Mouse (Mus musculus): ENCODE measurements around the gene Cep95. TPM values are rescaled to one million over a fixed set of nuclear protein-coding genes. Genes with fewer than 3 reads are reported as not detected.

Gene Cep95
- polyA plus RNA-seq, 1 experiment: 31.8 TPM

DNA sequence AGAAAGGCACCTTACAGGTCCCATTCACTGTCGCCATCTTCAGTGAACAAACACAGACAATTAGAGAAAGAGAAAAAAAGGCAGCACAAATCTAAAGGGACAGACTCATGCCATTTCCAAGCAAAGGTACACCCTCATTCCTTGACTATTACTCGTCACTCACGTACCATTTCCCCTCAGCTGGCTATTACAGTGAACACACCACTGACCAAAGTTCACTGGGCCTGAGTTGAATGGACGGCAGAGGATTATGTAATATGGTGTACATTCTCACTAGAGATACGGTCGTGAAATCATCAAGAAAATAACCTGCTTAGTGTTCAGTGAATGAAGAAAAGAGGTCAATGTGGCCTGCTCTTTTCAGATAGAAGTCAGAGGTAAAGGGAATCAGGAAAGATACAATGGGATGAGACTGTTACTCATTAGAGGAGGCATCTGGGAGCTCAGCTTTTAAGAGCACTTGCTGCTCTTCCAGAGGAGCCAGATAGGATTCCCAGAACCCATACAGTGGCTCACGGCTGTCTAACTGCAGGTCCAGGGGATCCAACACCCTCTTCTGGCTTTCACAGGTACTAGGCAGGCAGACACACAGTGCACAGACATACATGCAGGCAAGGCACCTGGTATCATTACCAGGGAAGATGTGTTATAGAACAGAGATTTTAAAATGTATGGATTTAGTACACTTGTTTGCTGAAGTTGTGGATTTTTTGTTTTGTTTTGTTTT is 23.5 kb downstream of the Cep95 start:
- Histone ChIP-seq H3K27me3 (ENCODE audit: control insufficient read depth, insufficient read depth, low read length) (no peaks in the 10 kb centered on the region), H3K4me1 (ENCODE audit: control insufficient read depth, insufficient read depth, low read length) (peaks cover 39% of the 10 kb centered on the region), H3K27ac (ENCODE audit: insufficient read depth, low read length) (peak overlapping the region; percentile 90), H3K4me3 (replicated peaks; ENCODE audit: insufficient read depth, low read depth, low read length) (no peak overlapping the region)
- no peak for DNase-seq
- 85% methylated on average over 7 of the region's 7 CpGs for WGBS
- TF ChIP-seq CTCF (IDR thresholded peaks at IDR 0.05; ENCODE audit: borderline replicate concordance, insufficient read depth, low read depth, low read length) (no peak), POLR2A (IDR thresholded peaks at IDR 0.05; ENCODE audit: borderline replicate concordance, insufficient read depth, low read length) (no peak)

DNA sequence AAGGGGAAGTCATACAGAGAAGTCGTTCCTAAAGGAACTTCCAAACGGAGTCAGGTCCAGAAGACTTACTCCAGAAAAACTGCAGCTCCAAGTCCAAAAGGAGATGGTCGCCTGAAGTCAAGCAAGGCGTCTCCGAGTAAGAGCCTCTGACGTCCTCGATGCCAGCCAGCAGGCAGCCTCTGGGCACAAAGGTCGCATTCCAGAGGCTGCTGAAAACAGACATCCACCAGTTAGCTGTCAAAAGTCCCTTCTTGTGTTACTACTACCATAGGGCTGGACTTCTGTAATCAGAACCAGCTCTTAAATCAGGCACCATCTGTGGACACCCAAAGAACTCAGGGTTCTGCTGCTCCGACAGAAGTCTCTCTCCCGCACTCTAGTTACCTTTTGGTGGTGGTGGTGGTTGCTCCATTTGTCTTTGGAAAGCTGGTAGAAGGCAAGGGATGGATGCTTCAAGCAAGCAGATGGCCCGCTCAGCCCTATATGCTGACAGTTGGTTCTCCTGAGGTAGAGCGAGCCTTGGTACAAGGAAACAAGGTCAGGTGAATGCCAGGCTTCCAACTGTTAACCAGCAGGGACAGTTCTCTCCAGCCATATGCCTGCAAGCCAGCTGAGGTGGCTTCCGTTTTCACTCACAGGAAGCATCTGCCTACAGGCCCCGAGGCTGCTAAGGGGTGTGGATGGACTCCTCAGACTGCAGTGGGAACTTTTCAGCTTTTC is 25.7 kb downstream of the Cep95 start:
- 31% methylated on average over 14 of the region's 14 CpGs for WGBS
- Histone ChIP-seq H3K27me3 (ENCODE audit: control insufficient read depth, insufficient read depth, low read length) (no peaks in the 10 kb centered on the region), H3K27ac (ENCODE audit: insufficient read depth, low read length) (peak overlapping the region; percentile 91), H3K4me3 (replicated peaks; ENCODE audit: insufficient read depth, low read depth, low read length) (no peak overlapping the region), H3K4me1 (ENCODE audit: control insufficient read depth, insufficient read depth, low read length) (peaks cover 60% of the 10 kb centered on the region)
- peak; percentile 92 to 98 for DNase-seq
- peak; percentile 38; the same call in 1 of the 2 replicates for TF ChIP-seq POLR2A (IDR thresholded peaks at IDR 0.05; ENCODE audit: borderline replicate concordance, insufficient read depth, low read length)
- no peak for TF ChIP-seq CTCF (IDR thresholded peaks at IDR 0.05; ENCODE audit: borderline replicate concordance, insufficient read depth, low read depth, low read length)

DNA sequence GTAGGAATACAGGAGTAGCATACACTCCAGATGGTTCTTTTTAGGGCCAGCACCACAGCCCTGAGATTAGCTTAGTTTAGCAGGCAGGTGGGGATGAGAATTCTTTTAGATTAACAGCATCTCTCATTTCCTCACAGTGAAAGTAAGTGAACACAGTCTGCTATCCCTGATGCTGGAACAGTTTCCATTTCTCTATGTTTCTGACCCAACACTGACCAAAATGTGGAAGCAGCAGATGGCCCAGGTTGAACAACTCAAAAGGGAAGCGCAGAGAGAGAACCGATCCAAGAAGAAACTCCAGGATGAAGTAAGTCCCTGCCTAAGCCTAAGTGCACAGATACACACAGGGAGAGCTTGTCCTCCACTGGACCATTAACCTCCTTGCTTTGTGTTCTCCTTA is 26.3 kb downstream of the Cep95 start:
- Histone ChIP-seq H3K4me3 (replicated peaks; ENCODE audit: insufficient read depth, low read depth, low read length) (no peak overlapping the region), H3K4me1 (ENCODE audit: control insufficient read depth, insufficient read depth, low read length) (peaks cover 64% of the 10 kb centered on the region), H3K27ac (ENCODE audit: insufficient read depth, low read length) (peak overlapping the region; percentile 91), H3K27me3 (ENCODE audit: control insufficient read depth, insufficient read depth, low read length) (no peaks in the 10 kb centered on the region)
- no peak for TF ChIP-seq POLR2A (IDR thresholded peaks at IDR 0.05; ENCODE audit: borderline replicate concordance, insufficient read depth, low read length)
- no peak for TF ChIP-seq CTCF (IDR thresholded peaks at IDR 0.05; ENCODE audit: borderline replicate concordance, insufficient read depth, low read depth, low read length)
- DNase-seq: no peak
- WGBS: 17% methylated on average over 2 of the region's 2 CpGs

DNA sequence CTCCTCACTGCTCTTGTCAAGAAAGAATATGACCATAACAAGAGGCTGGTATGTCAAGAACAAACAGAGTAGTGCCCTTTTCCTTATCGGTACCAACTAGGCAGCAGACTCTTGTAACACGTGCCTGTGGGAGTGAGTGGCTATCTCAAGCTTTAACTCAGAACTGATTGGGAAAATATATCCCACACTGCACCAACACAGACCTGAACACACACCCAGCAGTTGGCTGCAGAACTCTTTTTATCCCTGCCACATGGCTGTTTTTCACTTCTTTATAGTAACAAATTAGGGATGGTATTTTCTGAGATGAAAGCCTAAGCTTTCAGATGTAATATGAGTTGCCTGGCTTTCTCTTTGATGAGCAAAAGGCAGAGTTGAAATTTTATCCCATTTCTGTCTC is 26.7 kb downstream of the Cep95 start:
- Histone ChIP-seq H3K4me3 (replicated peaks; ENCODE audit: insufficient read depth, low read depth, low read length) (no peak overlapping the region), H3K27me3 (ENCODE audit: control insufficient read depth, insufficient read depth, low read length) (no peaks in the 10 kb centered on the region), H3K27ac (ENCODE audit: insufficient read depth, low read length) (peak overlapping the region; percentile 91), H3K4me1 (ENCODE audit: control insufficient read depth, insufficient read depth, low read length) (peaks cover 68% of the 10 kb centered on the region)
- WGBS: 63% methylated on average over 2 of the region's 2 CpGs
- DNase-seq: peak in 1 of 2 experiments; percentile 26
- TF ChIP-seq POLR2A (IDR thresholded peaks at IDR 0.05; ENCODE audit: borderline replicate concordance, insufficient read depth, low read length) (no peak), CTCF (IDR thresholded peaks at IDR 0.05; ENCODE audit: borderline replicate concordance, insufficient read depth, low read depth, low read length) (no peak)

DNA sequence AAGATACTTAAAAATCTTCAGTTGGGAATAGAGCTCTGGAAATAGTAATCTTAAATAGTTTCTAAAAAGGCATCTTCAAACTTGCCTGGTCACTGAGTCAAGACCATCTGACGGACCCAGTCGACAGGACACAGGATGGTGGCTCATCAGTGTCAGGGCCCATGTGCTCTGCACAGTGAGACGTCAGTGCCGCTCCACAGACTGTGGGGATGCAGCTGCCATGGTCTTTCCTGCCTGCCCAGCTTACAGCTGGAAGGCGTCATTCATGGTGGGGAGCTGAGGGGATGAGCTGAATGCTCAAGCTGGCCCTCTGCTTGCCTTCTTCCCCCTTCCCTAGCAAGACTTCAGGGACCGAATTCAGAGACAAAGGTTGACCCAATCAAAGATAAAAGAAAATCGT is 27.3 kb downstream of the Cep95 start:
- no peak for DNase-seq
- 33% methylated on average over 7 of the region's 7 CpGs for WGBS
- no peak for TF ChIP-seq POLR2A (IDR thresholded peaks at IDR 0.05; ENCODE audit: borderline replicate concordance, insufficient read depth, low read length)
- TF ChIP-seq CTCF (IDR thresholded peaks at IDR 0.05; ENCODE audit: borderline replicate concordance, insufficient read depth, low read depth, low read length): no peak
- no peaks in the 10 kb centered on the region for H3K27me3 ChIP-seq (ENCODE audit: control insufficient read depth, insufficient read depth, low read length)
- no peak overlapping the region for H3K4me3 ChIP-seq (replicated peaks; ENCODE audit: insufficient read depth, low read depth, low read length)
- peak overlapping the region; percentile 91 for H3K27ac ChIP-seq (ENCODE audit: insufficient read depth, low read length)
- H3K4me1 ChIP-seq (ENCODE audit: control insufficient read depth, insufficient read depth, low read length): peaks cover 73% of the 10 kb centered on the region

DNA sequence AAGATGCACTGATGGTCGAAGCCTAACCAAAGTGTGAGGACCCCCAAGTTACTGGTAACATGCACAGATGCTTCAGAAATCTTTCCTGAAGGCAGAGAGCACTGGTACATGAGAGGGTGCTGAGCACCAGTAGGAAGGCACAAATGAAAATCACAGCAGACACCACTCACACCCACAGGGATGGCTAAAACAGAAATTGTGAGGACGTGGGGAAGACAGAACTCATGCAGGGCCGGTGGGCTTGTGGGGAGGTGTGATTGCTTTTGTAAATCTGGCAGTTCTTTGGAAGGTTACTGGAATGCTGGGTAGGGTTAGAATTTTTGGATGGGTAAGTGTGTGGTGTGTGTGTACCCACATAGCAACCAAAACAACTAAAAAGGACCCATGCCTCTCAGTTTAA is 28.1 kb downstream of the Cep95 start:
- DNase-seq: no peak
- 28% methylated on average over 3 of the region's 3 CpGs for WGBS
- Histone ChIP-seq H3K27me3 (ENCODE audit: control insufficient read depth, insufficient read depth, low read length) (no peaks in the 10 kb centered on the region), H3K4me1 (ENCODE audit: control insufficient read depth, insufficient read depth, low read length) (peaks cover 79% of the 10 kb centered on the region), H3K27ac (ENCODE audit: insufficient read depth, low read length) (peak overlapping the region; percentile 91), H3K4me3 (replicated peaks; ENCODE audit: insufficient read depth, low read depth, low read length) (no peak overlapping the region)
- no peak for TF ChIP-seq POLR2A (IDR thresholded peaks at IDR 0.05; ENCODE audit: borderline replicate concordance, insufficient read depth, low read length)
- TF ChIP-seq CTCF (IDR thresholded peaks at IDR 0.05; ENCODE audit: borderline replicate concordance, insufficient read depth, low read depth, low read length): no peak

DNA sequence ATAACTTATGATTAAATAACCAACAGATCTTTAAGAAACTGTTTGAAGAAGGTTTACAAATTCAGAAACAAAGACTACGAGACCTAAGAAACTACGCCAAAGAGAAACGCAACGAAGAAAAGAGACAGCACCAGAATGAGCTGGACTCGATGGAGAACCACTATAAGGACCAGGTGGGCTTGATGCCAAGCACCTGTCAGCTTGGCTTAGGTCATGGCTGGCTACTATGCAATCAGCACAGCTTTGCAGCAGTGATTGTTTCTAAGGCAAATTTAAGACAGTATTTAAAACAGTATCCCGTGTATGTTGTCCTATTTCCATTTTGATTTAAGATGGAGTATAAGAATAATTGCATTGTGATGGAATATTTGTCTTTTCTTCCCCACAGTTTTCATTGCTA is 28.8 kb downstream of the Cep95 start:
- no peak overlapping the region for H3K4me3 ChIP-seq (replicated peaks; ENCODE audit: insufficient read depth, low read depth, low read length)
- peak overlapping the region; percentile 91; the same call in 1 of the 2 replicates for H3K27ac ChIP-seq (ENCODE audit: insufficient read depth, low read length)
- 14% methylated on average over 6 of the region's 6 CpGs for WGBS
- TF ChIP-seq POLR2A (IDR thresholded peaks at IDR 0.05; ENCODE audit: borderline replicate concordance, insufficient read depth, low read length): no peak
- no peak for TF ChIP-seq CTCF (IDR thresholded peaks at IDR 0.05; ENCODE audit: borderline replicate concordance, insufficient read depth, low read depth, low read length)
- H3K27me3 ChIP-seq (ENCODE audit: control insufficient read depth, insufficient read depth, low read length): no peaks in the 10 kb centered on the region
- peaks cover 81% of the 10 kb centered on the region for H3K4me1 ChIP-seq (ENCODE audit: control insufficient read depth, insufficient read depth, low read length)
- peak; percentile 84 to 90 for DNase-seq

DNA sequence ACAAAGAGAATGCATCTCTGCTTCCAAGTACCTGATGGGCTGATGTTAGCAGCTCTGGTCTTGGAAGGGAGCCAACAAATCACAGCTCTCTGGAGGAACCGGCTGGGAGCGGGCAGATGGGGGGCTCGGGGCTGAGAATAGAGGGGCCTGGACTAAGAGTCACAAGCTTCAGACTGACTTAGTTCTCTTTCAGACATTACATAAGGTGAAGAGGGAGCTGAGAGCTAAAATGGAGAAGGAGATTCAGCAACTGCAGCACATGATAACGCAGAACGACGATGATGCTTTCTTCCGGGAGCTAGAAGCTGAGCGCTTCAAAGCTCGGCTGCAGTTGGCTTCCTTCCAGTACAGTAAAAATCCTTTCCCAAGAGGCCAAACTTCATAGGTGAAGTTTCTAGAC is 29.3 kb downstream of the Cep95 start:
- no peak overlapping the region for H3K4me3 ChIP-seq (replicated peaks; ENCODE audit: insufficient read depth, low read depth, low read length)
- TF ChIP-seq CTCF (IDR thresholded peaks at IDR 0.05; ENCODE audit: borderline replicate concordance, insufficient read depth, low read depth, low read length): no peak
- no peak for TF ChIP-seq POLR2A (IDR thresholded peaks at IDR 0.05; ENCODE audit: borderline replicate concordance, insufficient read depth, low read length)
- H3K27ac ChIP-seq (ENCODE audit: insufficient read depth, low read length): peak overlapping the region; percentile 91
- DNase-seq: peak; percentile 45 to 51
- H3K27me3 ChIP-seq (ENCODE audit: control insufficient read depth, insufficient read depth, low read length): no peaks in the 10 kb centered on the region
- peaks cover 79% of the 10 kb centered on the region for H3K4me1 ChIP-seq (ENCODE audit: control insufficient read depth, insufficient read depth, low read length)
- 11% methylated on average over 9 of the region's 9 CpGs for WGBS
